In genomic region chr15:100614996-100615824, GRCm38 (mm10) we compare ENCODE assay signal across 7 mouse cellular contexts. TPM values are rescaled to one million over a fixed set of nuclear protein-coding genes. Genes with fewer than 3 reads are reported as not detected.
DNase-seq lines count a peak whose midpoint lies in the region; ATAC-seq lines count a peak whose summit lies in the region.

TSS of gene Dazap2 (plus strand) at chr15:100615349.

- peak within 1 kb of the TSS; percentile 99 for H3K27ac ChIP-seq in intestine, embryonic 16.5 days (ENCODE audit: low read length)
- peak within 1 kb of the TSS; percentile 93 for H3K27ac ChIP-seq in midbrain, embryonic 11.5 days (ENCODE audit: low read depth, low read length)

- peak; percentile 90 for ATAC-seq in intestine, embryonic 16.5 days
- peak; percentile 88 for ATAC-seq in midbrain, embryonic 11.5 days (ENCODE audit: low FRiP score)

- peak within 1 kb of the TSS; percentile 87 for H3K4me2 ChIP-seq in intestine, embryonic 16.5 days (ENCODE audit: low read depth, low read length)
- H3K4me2 ChIP-seq in midbrain, embryonic 11.5 days: peak within 1 kb of the TSS; percentile 81

- H3K36me3 ChIP-seq in intestine, embryonic 16.5 days (ENCODE audit: control insufficient read depth, insufficient read depth, low read length): peaks cover 15% of the 10 kb centered on the region
- peaks cover 12% of the 10 kb centered on the region for H3K36me3 ChIP-seq in midbrain, embryonic 11.5 days (ENCODE audit: control insufficient read depth, insufficient read depth, low read length)

- H3K9me3 ChIP-seq in intestine, embryonic 16.5 days (ENCODE audit: control insufficient read depth, low read length): no peaks in the 10 kb centered on the region
- no peaks in the 10 kb centered on the region for H3K9me3 ChIP-seq in midbrain, embryonic 11.5 days (ENCODE audit: control insufficient read depth, low read length)

- no peaks in the 10 kb centered on the region for H3K27me3 ChIP-seq in intestine, embryonic 16.5 days (replicated peaks; ENCODE audit: control insufficient read depth, insufficient read depth, low read length)
- H3K27me3 ChIP-seq in midbrain, embryonic 11.5 days (ENCODE audit: control insufficient read depth, insufficient read depth, low read length): no peaks in the 10 kb centered on the region

- DNase-seq in adrenal gland, adult 2 months: peak; percentile 99
- peak; percentile 99 for DNase-seq in embryo, embryonic 11.5 days (ENCODE audit: low read depth, low spot score)
- DNase-seq in gastrocnemius, postnatal 4 days (ENCODE audit: low spot score in 2 of 2): peak; percentile 98 to 99
- DNase-seq in left cerebral cortex, postnatal 36 days (ENCODE audit: low spot score in 2 of 2): peak; percentile 98
- DNase-seq in midbrain, embryonic 11.5 days (ENCODE audit: low spot score, missing footprints): peak; percentile 100
- peak; percentile 98 for DNase-seq in skeletal muscle tissue, adult 2 months (ENCODE audit: low read depth, low spot score)

- peaks cover 19% of the 10 kb centered on the region for H3K4me1 ChIP-seq in intestine, embryonic 16.5 days (ENCODE audit: control insufficient read depth, insufficient read depth, low read length)
- H3K4me1 ChIP-seq in midbrain, embryonic 11.5 days (ENCODE audit: control insufficient read depth, insufficient read depth, low read length): peaks cover 13% of the 10 kb centered on the region; the same call in 1 of the 2 replicates

- WGBS in intestine, embryonic 16.5 days: under 1% methylated on average over 92 of the region's 99 CpGs
- WGBS in midbrain, embryonic 11.5 days: under 1% methylated on average over 75 of the region's 99 CpGs

- H3K9ac ChIP-seq in intestine, embryonic 16.5 days (ENCODE audit: low read depth, low read length): peak within 1 kb of the TSS; percentile 98
- H3K9ac ChIP-seq in midbrain, embryonic 11.5 days (ENCODE audit: low read length): peak within 1 kb of the TSS; percentile 90

- intact Hi-C loops in left cerebral cortex, postnatal 36 days (cut with DNase I): loop anchor here (5.0 kb wide), 3 partner anchors 63 to 78 kb away; partner anchors contain the start of gene Tfcp2

- H3K4me3 ChIP-seq in intestine, embryonic 16.5 days (ENCODE audit: low read length): peak within 1 kb of the TSS; percentile 94
- peak within 1 kb of the TSS; percentile 94 for H3K4me3 ChIP-seq in midbrain, embryonic 11.5 days (ENCODE audit: low read depth, low read length)

RNA-seq across cellular contexts. Expression of gene Dazap2, which starts in this region (rescaled TPM):
- 100 to 1,000 TPM; 211 to 277 TPM for total RNA-seq in adrenal gland, adult 2 months (2021)
- 887 and 1,091 TPM in 2 replicates for polyA plus RNA-seq in adrenal gland, adult 2 months (2012; rRNA removed)
- total RNA-seq in gastrocnemius, postnatal 4 days (2021): 10 to 100 TPM; 69.7 to 83.6 TPM
- polyA plus RNA-seq in intestine, embryonic 16.5 days (2015; fragmentation: Nextera tagmentation; extraction: Ambion mirVana): 301 and 320 TPM in 2 replicates
- total RNA-seq in left cerebral cortex, postnatal 36 days (2021): 100 to 1,000 TPM; 106 to 120 TPM
- 258 and 272 TPM in 2 replicates for polyA plus RNA-seq in midbrain, embryonic 11.5 days (2014; fragmentation: Nextera tagmentation; extraction: Ambion mirVana)

Comparison
In these comparisons a context has a peak if more than half of its experiments do, and no peak if none do; other contexts are left out.
1. Peak in every context shown above with its lines: DNase-seq, ATAC-seq, H3K4me3 ChIP-seq and H3K27ac ChIP-seq.